In genomic region chr8:81069080-81069840, GRCm38 (mm10) we compare ENCODE assay signal across 18 mouse cellular contexts. TPM values are rescaled to one million over a fixed set of nuclear protein-coding genes. Genes with fewer than 3 reads are reported as not detected.
DNase-seq lines count a peak whose midpoint lies in the region; ATAC-seq and TF ChIP-seq lines count a peak whose summit lies in the region.
"Had no signal": no experiment of that assay in that cellular context is flagged by ENCODE, and none has a peak within 500 bp of the region (broad histone marks: within the 10 kb centered on the region; RNA-seq: fewer than 3 reads in every experiment).

No protein-coding gene starts in this region.

- no peaks in the 10 kb centered on the region for H3K36me3 ChIP-seq in heart, embryonic 15.5 days
- no peaks in the 10 kb centered on the region for H3K36me3 ChIP-seq in lung, embryonic 14.5 days (ENCODE audit: insufficient read depth)
- H3K36me3 ChIP-seq: forebrain, embryonic 15.5 days; hindbrain, embryonic 13.5 days; liver, embryonic 12.5 days; midbrain, embryonic 13.5 days had no signal

- H3K27me3 ChIP-seq in heart, embryonic 15.5 days, result no peaks in the 10 kb centered on the region
- H3K27me3 ChIP-seq in lung, embryonic 14.5 days (ENCODE audit: insufficient read depth, low read length), result no peaks in the 10 kb centered on the region
- H3K27me3 ChIP-seq: forebrain, embryonic 15.5 days; hindbrain, embryonic 13.5 days; liver, embryonic 12.5 days; midbrain, embryonic 13.5 days had no signal

- intact Hi-C loops in heart, postnatal 10 days (cut with DNase I), result loop anchor here (10.0 kb wide), 2 partner anchors 276 to 1676 kb away; partner anchors contain the start of gene Inpp4b
- intact Hi-C loops in left cerebral cortex, postnatal 36 days (cut with DNase I), result loop anchor here (10.0 kb wide), 1 partner anchor 1766 kb away; no protein-coding TSS in a partner anchor

- 53% methylated on average over 5 of the region's 5 CpGs for WGBS in heart, embryonic 15.5 days
- WGBS in lung, embryonic 14.5 days, result 46% methylated on average over 5 of the region's 5 CpGs

- H3K4me3 ChIP-seq in heart, embryonic 15.5 days, result no peak overlapping the region
- H3K4me3 ChIP-seq in lung, embryonic 14.5 days (ENCODE audit: low read depth, low read length), result no peak overlapping the region
- H3K4me3 ChIP-seq: forebrain, embryonic 15.5 days; hindbrain, embryonic 13.5 days; liver, embryonic 12.5 days; midbrain, embryonic 13.5 days; myocyte had no signal

- H3K9ac ChIP-seq in heart, embryonic 15.5 days, result no peak overlapping the region
- no peak overlapping the region for H3K9ac ChIP-seq in lung, embryonic 14.5 days
- H3K9ac ChIP-seq: forebrain, embryonic 15.5 days; hindbrain, embryonic 13.5 days; liver, embryonic 12.5 days; midbrain, embryonic 13.5 days had no signal

- no peak for DNase-seq in heart, postnatal 10 days
- DNase-seq in lung, embryonic 14.5 days, result peak; percentile 67
- no peak for DNase-seq in lung, postnatal 14 days
- DNase-seq in brain, adult 2 months (ENCODE audit: low read depth, low spot score), result peak; percentile 81
- DNase-seq in left cerebral cortex, postnatal 36 days (ENCODE audit: low spot score in 2 of 2), result peak; percentile 24 to 25
- no peak for DNase-seq in ovary, adult 18-20 months (ENCODE audit: low spot score)
- DNase-seq: adrenal gland, adult 2 months; cerebellum, adult 8-10 months; embryo, embryonic 11 days; gastrocnemius, postnatal 36 days; kidney, postnatal 10 days had no signal

- TF ChIP-seq CTCF in lung, embryonic 14.5 days (IDR thresholded peaks at IDR 0.05; ENCODE audit: low read depth), result no peak

- H3K9me3 ChIP-seq in heart, embryonic 15.5 days (replicated peaks), result no peaks in the 10 kb centered on the region
- H3K9me3 ChIP-seq in lung, embryonic 14.5 days (ENCODE audit: low read depth, low read length), result no peaks in the 10 kb centered on the region
- H3K9me3 ChIP-seq: forebrain, embryonic 15.5 days; hindbrain, embryonic 13.5 days; liver, embryonic 12.5 days; midbrain, embryonic 13.5 days had no signal

- H3K4me2 ChIP-seq in heart, embryonic 15.5 days, result no peak overlapping the region
- no peak overlapping the region for H3K4me2 ChIP-seq in lung, embryonic 14.5 days
- H3K4me2 ChIP-seq: forebrain, embryonic 15.5 days; hindbrain, embryonic 13.5 days; liver, embryonic 12.5 days; midbrain, embryonic 13.5 days had no signal

- no peaks in the 10 kb centered on the region; the same call in 1 of the 2 replicates for H3K4me1 ChIP-seq in heart, embryonic 15.5 days (replicated peaks)
- H3K4me1 ChIP-seq in lung, embryonic 14.5 days (ENCODE audit: insufficient read depth), result peaks cover 5% of the 10 kb centered on the region; the same call in 1 of the 2 replicates
- H3K4me1 ChIP-seq: hindbrain, embryonic 13.5 days; liver, embryonic 12.5 days; midbrain, embryonic 13.5 days had no signal

- ATAC-seq in heart, embryonic 15.5 days (replicated peaks; ENCODE audit: insufficient number of reproducible peaks, insufficient read depth, low FRiP score, low read depth), result 0 out of 2 replicates have a peak, but pooled peaks have one; percentile 31
- ATAC-seq in lung, embryonic 14.5 days (ENCODE audit: insufficient read depth), result peak; percentile 72; the same call in 1 of the 2 replicates
- ATAC-seq: forebrain, embryonic 15.5 days; intestine, postnatal 0 days; liver, embryonic 12.5 days; midbrain, embryonic 13.5 days had no signal

- 0 out of 2 replicates have a peak overlapping the region, but pooled peaks have one; percentile 12 for H3K27ac ChIP-seq in heart, embryonic 15.5 days
- no peak overlapping the region for H3K27ac ChIP-seq in lung, embryonic 14.5 days (ENCODE audit: low read depth)
- H3K27ac ChIP-seq: forebrain, embryonic 15.5 days; hindbrain, embryonic 13.5 days; liver, embryonic 12.5 days; midbrain, embryonic 13.5 days had no signal

RNA-seq across cellular contexts. Expression of gene Usp38, which starts 54.5 kb away (rescaled TPM):
- polyA plus RNA-seq in heart, embryonic 15.5 days (2015; fragmentation: Nextera tagmentation; extraction: Ambion mirVana), result 11.7 and 14.0 TPM in 2 replicates
- 10 to 100 TPM; 22.3 to 23.3 TPM for total RNA-seq in heart, postnatal 10 days (2021)
- 23.2 and 24.8 TPM in 2 replicates for polyA plus RNA-seq in lung, embryonic 14.5 days (2014; fragmentation: Nextera tagmentation; extraction: Ambion mirVana)
- 10 to 100 TPM; 22.1 to 23.7 TPM for total RNA-seq in left cerebral cortex, postnatal 36 days (2021)

Comparison
In these comparisons a context has a peak if more than half of its experiments do, and no peak if none do; other contexts are left out.
1. DNase-seq: peak in lung, embryonic 14.5 days (single experiment), brain, adult 2 months (single experiment) and left cerebral cortex, postnatal 36 days (2 of 2); none in heart, postnatal 10 days (0 of 2), lung, postnatal 14 days (single experiment) and ovary, adult 18-20 months (single experiment).